Mouse (Mus musculus) lung, postnatal 0 days (tissue): Measurements from ENCODE around the gene Mfsd4a.
A peak's percentile ranks its signal among the peaks of the same experiment; 100 is the strongest.

Experiments
- CTCF ChIP-seq: IDR thresholded peaks from 2 replicates; pipeline ENCODE4 v1.5.1; 2016; ENCODE audit warnings: antibody characterized with exemption, mild to moderate bottlenecking
- EP300 ChIP-seq: IDR thresholded peaks from 2 replicates; pipeline ENCODE4 v1.6.1; 2016; ENCODE audit warnings: antibody characterized with exemption, mild to moderate bottlenecking, control low read depth

DNA sequence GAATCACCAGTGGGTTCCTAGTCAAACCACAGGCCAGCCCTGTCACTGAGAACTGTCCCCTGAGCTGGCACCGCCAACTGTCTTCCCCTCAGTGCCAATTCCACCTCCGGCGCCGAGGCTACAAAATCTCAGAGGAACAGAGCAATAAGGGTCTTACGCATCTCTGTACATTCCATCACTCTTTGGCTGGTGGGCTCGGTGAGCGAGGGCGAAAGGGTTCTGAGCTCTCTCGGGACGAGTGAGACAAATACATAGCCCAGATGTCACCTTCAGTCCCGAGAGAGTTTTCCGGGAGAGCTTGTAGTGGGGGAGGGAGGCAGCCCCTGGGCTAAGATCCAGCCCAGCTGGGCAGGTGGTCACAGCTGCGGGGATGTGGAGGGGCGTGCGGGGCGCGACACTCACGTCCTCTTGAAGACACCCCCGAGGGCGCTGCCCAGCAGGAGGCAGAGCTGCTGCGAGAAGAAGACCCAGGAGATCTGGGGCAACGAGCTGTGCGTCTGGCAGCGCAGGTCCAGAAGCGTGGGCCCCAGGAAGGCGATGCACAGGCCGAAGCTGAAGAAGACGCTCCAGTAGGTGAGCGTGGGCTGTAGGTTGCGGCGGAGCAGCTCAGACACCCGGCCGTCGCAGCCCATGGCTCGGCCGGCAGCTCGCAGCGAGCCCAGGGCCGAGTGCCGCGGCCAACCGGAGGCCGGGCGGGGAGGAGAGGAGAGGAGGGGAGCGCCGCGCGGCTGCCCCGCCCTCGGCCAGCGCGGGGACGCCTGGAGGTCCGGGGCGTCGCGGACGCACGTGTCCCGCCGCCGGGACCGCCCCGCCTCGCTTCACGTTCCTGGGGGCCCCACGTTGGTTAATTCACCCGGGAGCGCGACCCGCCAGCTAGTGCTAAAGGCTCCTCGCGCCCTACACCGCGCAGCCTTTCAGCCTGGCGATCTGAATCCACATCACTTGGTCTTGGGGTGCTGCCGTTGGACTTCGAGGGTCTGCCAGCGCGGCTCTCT lies at the start of gene Mfsd4a:
- TF ChIP-seq CTCF (peak; percentile 45), EP300 (no peak)
